Mouse (Mus musculus) cortical plate, adult 2 months (tissue): ENCODE measurements around the gene Kirrel.

Experiments used
- CTCF ChIP-seq: fragments of 200-500 bp; IDR thresholded peaks from 2 replicates; pipeline ENCODE4 v1.5.1; 2011; ENCODE audit warnings: mild to moderate bottlenecking, control low read depth, low read length; ENCODE audit not compliant: insufficient read depth; ENCODE audit errors: extremely low read depth
- POLR2A ChIP-seq: fragments of 200-500 bp; IDR thresholded peaks from 2 replicates; pipeline ENCODE4 v1.6.1; 2011; ENCODE audit warnings: mild to moderate bottlenecking, low read length, control low read depth; ENCODE audit not compliant: insufficient read depth; ENCODE audit errors: extremely low read depth

GRCm38 (mm10) chr3:87079301-87079700 lies 95.2 kb downstream of the Kirrel start:
- TF ChIP-seq CTCF (no peak), POLR2A (no peak)
